In the genomic region with DNA sequence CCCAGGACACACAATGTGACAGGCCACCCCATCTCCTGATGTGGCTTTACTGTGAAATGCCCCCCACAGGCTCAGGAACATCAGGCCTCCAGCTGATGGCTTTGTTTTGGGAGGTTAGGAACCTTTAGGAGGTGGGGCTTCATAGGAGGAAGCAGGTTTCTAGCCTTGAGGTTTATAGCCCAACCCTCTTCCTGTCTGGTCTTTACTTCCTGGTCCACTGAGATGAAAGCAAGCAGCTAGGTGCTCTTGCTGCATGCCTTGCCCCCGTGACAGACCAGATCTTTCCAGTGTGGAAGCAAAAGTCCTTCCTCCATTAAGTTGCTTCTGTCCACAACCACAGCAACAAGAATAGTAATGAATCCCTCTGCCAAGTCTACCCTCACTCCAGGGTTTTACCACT, we compare ENCODE assay signal across 10 mouse cellular contexts. TPM values are rescaled to one million over a fixed set of nuclear protein-coding genes. Genes with fewer than 3 reads are reported as not detected.
DNase-seq lines count a peak whose midpoint lies in the region; ATAC-seq and TF ChIP-seq lines count a peak whose summit lies in the region.
"Had no signal": no experiment of that assay in that cellular context is flagged by ENCODE, and none has a peak within 500 bp of the region (broad histone marks: within the 10 kb centered on the region; RNA-seq: fewer than 3 reads in every experiment).

No protein-coding gene starts in this region.

- H3K4me2 ChIP-seq in kidney, postnatal 0 days (ENCODE audit: low read length), result no peak overlapping the region
- no peak overlapping the region for H3K4me2 ChIP-seq in CH12.LX (ENCODE audit: insufficient read depth, low read depth, poor library complexity, severe bottlenecking)
- H3K4me2 ChIP-seq: embryonic facial prominence, embryonic 13.5 days had no signal

- TF ChIP-seq CTCF in kidney, postnatal 0 days (IDR thresholded peaks at IDR 0.05; ENCODE audit: low read depth), result no peak
- TF ChIP-seq CTCF in kidney, adult 2 months (conservative IDR thresholded peaks at IDR 0.05; ENCODE audit: insufficient read depth, insufficient read length, low read depth, low read length), result no peak
- no peak for TF ChIP-seq CTCF in CH12.LX (conservative IDR thresholded peaks at IDR 0.05 in 1 of 2, IDR thresholded peaks at IDR 0.05 in 1 of 2; ENCODE audit: low read depth in 2 of 2, low read length in 2 of 2)

- no peak for TF ChIP-seq RAD21 in CH12.LX (IDR thresholded peaks at IDR 0.05; ENCODE audit: low read depth, low read length)

- TF ChIP-seq POLR2A in kidney, adult 2 months (IDR thresholded peaks at IDR 0.05; ENCODE audit: low read depth, low read length), result no peak
- TF ChIP-seq POLR2A in CH12.LX (IDR thresholded peaks at IDR 0.05; ENCODE audit: low read depth, low read length), result no peak

- no peaks in the 10 kb centered on the region for H3K9me3 ChIP-seq in kidney, postnatal 0 days (replicated peaks; ENCODE audit: low read length)
- H3K9me3 ChIP-seq in CH12.LX (replicated peaks; ENCODE audit: low read length), result peaks cover 4% of the 10 kb centered on the region
- H3K9me3 ChIP-seq: embryonic facial prominence, embryonic 13.5 days; megakaryocyte, embryonic 14.5 days had no signal

- no peak for ATAC-seq in kidney, postnatal 0 days (replicated peaks; ENCODE audit: low FRiP score, low read depth)
- ATAC-seq in hematopoietic stem cell, adult 5-6 weeks (replicated peaks in 1 of 2; ENCODE audit: insufficient read depth in 1 of 2, low FRiP score in 2 of 2, low TSS enrichment in 1 of 2, low read depth in 1 of 2, poor library complexity in 2 of 2, severe bottlenecking in 2 of 2), result peak; percentile 83 to 85; a peak in 3 of 4 replicates

- peak overlapping the region; percentile 37; the same call in 1 of the 2 replicates for H3K27ac ChIP-seq in kidney, postnatal 0 days
- no peak overlapping the region for H3K27ac ChIP-seq in kidney, adult 2 months (ENCODE audit: insufficient read depth, low read depth, low read length)
- no peak overlapping the region for H3K27ac ChIP-seq in CH12.LX (ENCODE audit: insufficient read depth, low read depth)
- H3K27ac ChIP-seq: embryonic facial prominence, embryonic 13.5 days had no signal

- WGBS in kidney, postnatal 0 days, result 29% methylated on average over 1 of the region's 1 CpGs
- WGBS in kidney, adult 2 months, result 50% methylated on average over 1 of the region's 1 CpGs

- no peak for DNase-seq in kidney, postnatal 0 days (ENCODE audit: low spot score)
- DNase-seq in kidney, adult 2 months, result no peak
- DNase-seq in CH12.LX (ENCODE audit: extremely low read depth), result peak; percentile 47
- peak; percentile 24 to 45 for DNase-seq in natural killer cell, adult 2 months (ENCODE audit: low spot score in 2 of 2)
- DNase-seq in gastrocnemius, adult 18-20 months (ENCODE audit: low spot score), result no peak
- DNase-seq in adrenal gland, adult 2 months, result no peak
- DNase-seq: kidney, postnatal 14 days had no signal

- H3K4me1 ChIP-seq in kidney, postnatal 0 days (replicated peaks; ENCODE audit: insufficient read depth, low read length), result peaks cover 50% of the 10 kb centered on the region
- H3K4me1 ChIP-seq in kidney, adult 2 months (ENCODE audit: control insufficient read depth, insufficient read depth, low read length), result peaks cover 23% of the 10 kb centered on the region
- peaks cover 5 to 57% of the 10 kb centered on the region in 2 experiments for H3K4me1 ChIP-seq in CH12.LX (ENCODE audit: control insufficient read depth in 1 of 2, insufficient read depth in 2 of 2)

- 0 out of 2 replicates have a peak overlapping the region, but pooled peaks have one; percentile 18 for H3K9ac ChIP-seq in kidney, postnatal 0 days (ENCODE audit: low read depth, low read length)
- H3K9ac ChIP-seq in CH12.LX (ENCODE audit: insufficient read depth, low read depth), result no peak overlapping the region
- H3K9ac ChIP-seq: embryonic facial prominence, embryonic 13.5 days had no signal

- no peak for TF ChIP-seq EP300 in CH12.LX (IDR thresholded peaks at IDR 0.05; ENCODE audit: low read length)

- no peaks in the 10 kb centered on the region for H3K79me2 ChIP-seq in CH12.LX (replicated peaks; ENCODE audit: control insufficient read depth, extremely low read depth, insufficient read depth, poor library complexity, severe bottlenecking)

- in situ Hi-C loops in CH12.LX (cut with MboI; ENCODE audit: low pct_ligation_motif_present, low pct_unique_long_range_greater_than_20kb, low sequenced_read_pairs), result no loop called here

- H3K36me3 ChIP-seq in kidney, postnatal 0 days (ENCODE audit: insufficient read depth, low read length), result 0 out of 2 replicates have a peak, but pooled peaks cover 4% of the 10 kb centered on the region
- H3K36me3 ChIP-seq in kidney, adult 2 months (ENCODE audit: control insufficient read depth, insufficient read depth, low read length), result no peaks in the 10 kb centered on the region
- peaks cover 0 to 6% of the 10 kb centered on the region in 2 experiments for H3K36me3 ChIP-seq in CH12.LX (replicated peaks in 1 of 2; ENCODE audit: control insufficient read depth in 1 of 2, insufficient read depth in 1 of 2, low read length in 1 of 2)

- dilution Hi-C loops in CH12.LX (cut with MboI; ENCODE audit: extremely low pct_ligation_motif_present, extremely low pct_unique_long_range_greater_than_20kb, low sequenced_read_pairs), result no loop called here

- no peaks in the 10 kb centered on the region for H3K27me3 ChIP-seq in kidney, postnatal 0 days (ENCODE audit: insufficient read depth, low read length)
- H3K27me3 ChIP-seq in kidney, adult 2 months (replicated peaks; ENCODE audit: control insufficient read depth, insufficient read depth, low read length), result no peaks in the 10 kb centered on the region
- no peaks in the 10 kb centered on the region for H3K27me3 ChIP-seq in CH12.LX (replicated peaks)
- H3K27me3 ChIP-seq: embryonic facial prominence, embryonic 13.5 days had no signal

- H3K4me3 ChIP-seq in kidney, postnatal 0 days (replicated peaks; ENCODE audit: low read depth, low read length), result no peak overlapping the region
- no peak overlapping the region for H3K4me3 ChIP-seq in kidney, adult 2 months (ENCODE audit: insufficient read depth, low read depth, low read length)
- no peak overlapping the region for H3K4me3 ChIP-seq in CH12.LX (replicated peaks in 1 of 3; ENCODE audit: low read depth in 2 of 3, low read length in 2 of 3, poor library complexity in 1 of 3)
- H3K4me3 ChIP-seq: embryonic facial prominence, embryonic 13.5 days had no signal

TF ChIP-seq in CH12.LX, 34 proteins besides CTCF, POLR2A, EP300 and RAD21:
- TF ChIP-seq ELF1 (IDR thresholded peaks at IDR 0.05; ENCODE audit: low read depth, low read length), result peak; percentile 47
- TF ChIP-seq ZNF384 (IDR thresholded peaks at IDR 0.05; ENCODE audit: low read depth, low read length), result no peak
- TF ChIP-seq UBTF (IDR thresholded peaks at IDR 0.05; ENCODE audit: low read depth, low read length), result no peak

RNA-seq across cellular contexts. Expression of a gene that starts 38.0 kb away (rescaled TPM):
- 8.2 and 9.4 TPM in 2 replicates for polyA plus RNA-seq in kidney, postnatal 0 days (2015; fragmentation: Nextera tagmentation; extraction: Ambion mirVana)
- polyA plus RNA-seq in kidney, adult 2 months (2012; rRNA removed), result 8.1 and 8.3 TPM in 2 replicates
- total RNA-seq in CH12.LX (2012; rRNA removed) (3.8 and 5.6 TPM in 2 replicates), CH12.LX (2014; rRNA removed) (1.9 and 2.0 TPM in 2 replicates)
- polyA plus RNA-seq in CH12.LX (2012; ENCODE audit: insufficient read length, low read depth), result 2.3 and 2.7 TPM in 2 replicates
- 0.94 and 2.4 TPM in 2 replicates for total RNA-seq in hematopoietic stem cell, adult 5-6 weeks (2017)
- total RNA-seq in gastrocnemius, adult 18-20 months (2021), result 1 to 10 TPM; 5.1 to 7.5 TPM
- 10 to 100 TPM; 43.5 to 55.8 TPM for total RNA-seq in adrenal gland, adult 2 months (2021)
- 36.0 and 51.6 TPM in 2 replicates for polyA plus RNA-seq in adrenal gland, adult 2 months (2012; rRNA removed)

Comparison
In these comparisons a context has a peak if more than half of its experiments do, and no peak if none do; other contexts are left out.
1. DNase-seq: peak in CH12.LX (single experiment) and natural killer cell, adult 2 months (2 of 2); none in kidney, postnatal 0 days (single experiment), kidney, adult 2 months (single experiment), gastrocnemius, adult 18-20 months (single experiment) and adrenal gland, adult 2 months (single experiment).
2. RNA of a gene that starts 38.0 kb away (total RNA-seq): 43.5 to 55.8 TPM in adrenal gland, adult 2 months; 5.1 to 7.5 TPM in gastrocnemius, adult 18-20 months, 1.9 to 5.6 TPM in CH12.LX and 0.94 to 2.4 TPM in hematopoietic stem cell, adult 5-6 weeks; every median in the first group is over 4 times any median in the second.